Mouse (Mus musculus): ENCODE measurements around the gene Hhip. TPM values are rescaled to one million over a fixed set of nuclear protein-coding genes. Genes with fewer than 3 reads are reported as not detected.
"Not testable (repeated sequence)": the region's sequence is repeated elsewhere in the genome, so short reads cannot be mapped to it uniquely, and the experiment has no call there.

Hhip gene
- total and polyA plus RNA-seq, 2 experiments from 2014 or later = 1.8 to 2.0 TPM

DNA sequence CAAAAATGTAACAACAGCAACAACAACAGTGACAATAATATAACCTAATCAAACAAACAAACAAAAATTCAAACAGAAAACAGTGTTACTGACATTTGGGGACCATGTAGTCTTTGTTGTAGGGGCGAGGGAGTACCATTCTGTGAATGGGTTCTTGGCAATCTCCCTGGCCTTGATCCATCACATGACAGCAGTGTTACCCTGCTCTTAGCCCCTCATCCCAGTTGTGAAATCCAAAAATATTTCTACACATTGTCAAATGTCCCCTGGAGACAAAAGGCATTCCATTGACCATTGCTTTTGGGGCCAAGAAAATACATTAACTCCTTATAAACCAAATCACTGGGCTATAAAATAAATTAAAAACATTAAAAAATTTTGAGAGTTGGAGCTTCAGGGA, 64.3 kb downstream of the Hhip start:
- DNase-seq = no peak
- no peaks in the 10 kb centered on the region for H3K9me3 ChIP-seq (ENCODE audit: low read length)
- H3K4me2 ChIP-seq (ENCODE audit: low read depth) = no peak overlapping the region
- no peak for ATAC-seq
- no peaks in the 10 kb centered on the region for H3K4me1 ChIP-seq (ENCODE audit: insufficient read depth)
- no peak overlapping the region for H3K27ac ChIP-seq (ENCODE audit: low read depth, low read length)
- no peak overlapping the region for H3K9ac ChIP-seq
- no peaks in the 10 kb centered on the region for H3K36me3 ChIP-seq (ENCODE audit: insufficient read depth)
- TF ChIP-seq CTCF (IDR thresholded peaks at IDR 0.05; ENCODE audit: low read depth) = no peak
- no peak overlapping the region for H3K4me3 ChIP-seq (ENCODE audit: low read depth, low read length)
- 56% methylated on average over 1 of the region's 1 CpGs for WGBS
- no peaks in the 10 kb centered on the region for H3K27me3 ChIP-seq (ENCODE audit: insufficient read depth, low read length)

GRCm38 (mm10) chr8:79992121-79992848, 65.5 kb downstream of the Hhip start:
- ATAC-seq (no peak), DNase-seq (no peak)
- Histone ChIP-seq H3K27ac (ENCODE audit: low read depth, low read length) (no peak overlapping the region), H3K4me2 (ENCODE audit: low read depth) (no peak overlapping the region), H3K36me3 (ENCODE audit: insufficient read depth) (no peaks in the 10 kb centered on the region), H3K4me1 (ENCODE audit: insufficient read depth) (no peaks in the 10 kb centered on the region), H3K27me3 (ENCODE audit: insufficient read depth, low read length) (no peaks in the 10 kb centered on the region), H3K4me3 (ENCODE audit: low read depth, low read length) (no peak overlapping the region), H3K9me3 (ENCODE audit: low read length) (no peaks in the 10 kb centered on the region), H3K9ac (no peak overlapping the region)
- no peak for TF ChIP-seq CTCF (IDR thresholded peaks at IDR 0.05; ENCODE audit: low read depth)
- WGBS = 9% methylated on average over 9 of the region's 9 CpGs

GRCm38 (mm10) chr8:79991420-79991819, 66.4 kb downstream of the Hhip start:
- DNase-seq; H3K9me3 ChIP-seq (ENCODE audit: low read length); H3K9ac ChIP-seq; H3K36me3 ChIP-seq (ENCODE audit: insufficient read depth); ATAC-seq; H3K27me3 ChIP-seq (ENCODE audit: insufficient read depth, low read length); H3K4me1 ChIP-seq (ENCODE audit: insufficient read depth); H3K4me2 ChIP-seq (ENCODE audit: low read depth); H3K27ac ChIP-seq (ENCODE audit: low read depth, low read length); H3K4me3 ChIP-seq (ENCODE audit: low read depth, low read length): not testable (repeated sequence)
- 72% methylated on average over 1 of the region's 2 CpGs for WGBS

- Histone ChIP-seq H3K4me2 (ENCODE audit: low read depth) (no peak overlapping the region), H3K36me3 (ENCODE audit: insufficient read depth) (no peaks in the 10 kb centered on the region), H3K4me1 (ENCODE audit: insufficient read depth) (no peaks in the 10 kb centered on the region), H3K27me3 (ENCODE audit: insufficient read depth, low read length) (no peaks in the 10 kb centered on the region), H3K9me3 (ENCODE audit: low read length) (no peaks in the 10 kb centered on the region), H3K4me3 (ENCODE audit: low read depth, low read length) (no peak overlapping the region), H3K9ac (no peak overlapping the region), H3K27ac (ENCODE audit: low read depth, low read length) (no peak overlapping the region)
- ATAC-seq (no peak), DNase-seq (no peak)
- TF ChIP-seq CTCF (IDR thresholded peaks at IDR 0.05; ENCODE audit: low read depth) = no peak
- 32% methylated on average over 2 of the region's 2 CpGs for WGBS
These were observed 72.9 kb downstream of the Hhip start for GRCm38 (mm10) chr8:79984946-79985345.

DNA sequence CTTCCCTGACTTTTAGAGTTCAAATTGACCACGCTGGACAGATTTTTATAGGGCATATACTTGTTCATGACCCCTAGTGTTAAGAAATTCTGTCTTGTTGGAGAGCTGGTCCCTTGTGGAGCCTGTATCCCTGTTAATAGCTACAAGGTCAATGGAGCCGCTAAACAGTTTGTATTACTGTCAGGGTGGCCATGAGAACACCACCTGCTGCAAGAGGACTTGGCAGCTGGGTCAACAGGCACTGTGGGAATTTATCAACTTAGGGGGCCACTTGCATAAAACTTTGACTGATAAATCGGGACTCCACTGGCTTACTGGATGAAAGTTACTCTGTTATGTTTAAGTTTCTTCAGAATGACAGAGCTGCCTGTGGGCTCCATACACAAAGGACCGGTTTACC, 75.7 kb downstream of the Hhip start:
- no peak for DNase-seq
- 73% methylated on average over 4 of the region's 4 CpGs for WGBS
- Histone ChIP-seq H3K27me3 (ENCODE audit: insufficient read depth, low read length) (no peaks in the 10 kb centered on the region), H3K4me3 (ENCODE audit: low read depth, low read length) (no peak overlapping the region), H3K9me3 (ENCODE audit: low read length) (no peaks in the 10 kb centered on the region), H3K27ac (ENCODE audit: low read depth, low read length) (no peak overlapping the region), H3K4me1 (ENCODE audit: insufficient read depth) (no peaks in the 10 kb centered on the region), H3K9ac (no peak overlapping the region), H3K4me2 (ENCODE audit: low read depth) (no peak overlapping the region), H3K36me3 (ENCODE audit: insufficient read depth) (no peaks in the 10 kb centered on the region)
- ATAC-seq = no peak
- no peak for TF ChIP-seq CTCF (IDR thresholded peaks at IDR 0.05; ENCODE audit: low read depth)

GRCm38 (mm10) chr8:79966159-79966558, 91.6 kb downstream of the Hhip start:
- TF ChIP-seq CTCF (IDR thresholded peaks at IDR 0.05; ENCODE audit: low read depth) = no peak
- peak; percentile 38; the same call in 1 of the 2 replicates for ATAC-seq
- WGBS = 25% methylated on average over 6 of the region's 6 CpGs

DNA sequence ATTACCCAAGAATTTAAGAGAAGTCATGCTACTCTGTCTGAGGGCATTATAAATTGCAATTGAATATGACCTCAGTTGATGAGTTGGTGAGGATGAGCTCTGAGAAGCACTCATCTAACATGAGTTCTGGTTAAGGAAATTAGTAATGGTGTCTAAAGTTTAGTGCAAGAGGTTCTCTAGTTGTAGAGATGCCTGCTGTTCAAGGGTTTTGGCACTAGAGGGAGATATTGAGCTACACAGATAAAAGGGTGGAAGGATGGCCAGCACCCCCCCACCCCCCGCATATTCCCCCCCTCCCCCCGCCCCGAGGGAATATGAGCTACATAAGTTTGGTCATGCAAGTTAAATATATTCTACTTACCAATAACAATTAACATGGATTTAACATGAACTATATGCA, 104.9 kb downstream of the Hhip start:
- no peaks in the 10 kb centered on the region for H3K4me1 ChIP-seq (ENCODE audit: insufficient read depth)
- no peak for TF ChIP-seq CTCF (IDR thresholded peaks at IDR 0.05; ENCODE audit: low read depth)
- H3K36me3 ChIP-seq (ENCODE audit: insufficient read depth) = no peaks in the 10 kb centered on the region
- H3K9ac ChIP-seq = no peak overlapping the region
- H3K9me3 ChIP-seq (ENCODE audit: low read length) = no peaks in the 10 kb centered on the region
- ATAC-seq (no peak), DNase-seq (no peak)
- H3K27me3 ChIP-seq (ENCODE audit: insufficient read depth, low read length) = no peaks in the 10 kb centered on the region
- 32% methylated on average over 3 of the region's 3 CpGs for WGBS
- no peak overlapping the region for H3K4me3 ChIP-seq (ENCODE audit: low read depth, low read length)
- no peak overlapping the region for H3K27ac ChIP-seq (ENCODE audit: low read depth, low read length)
- no peak overlapping the region for H3K4me2 ChIP-seq (ENCODE audit: low read depth)

More at GRCm38 (mm10) chr8:79966159-79966558, 91.6 kb downstream of the Hhip start:
- no peak overlapping the region for H3K4me3 ChIP-seq (ENCODE audit: low read depth, low read length)
- H3K9ac ChIP-seq = no peak overlapping the region
- DNase-seq = no peak
- no peak overlapping the region for H3K27ac ChIP-seq (ENCODE audit: low read depth, low read length)
- no peaks in the 10 kb centered on the region for H3K36me3 ChIP-seq (ENCODE audit: insufficient read depth)
- H3K4me1 ChIP-seq (ENCODE audit: insufficient read depth) = no peaks in the 10 kb centered on the region; the same call in 1 of the 2 replicates
- no peak overlapping the region for H3K4me2 ChIP-seq (ENCODE audit: low read depth)
- H3K9me3 ChIP-seq (ENCODE audit: low read length) = no peaks in the 10 kb centered on the region
- H3K27me3 ChIP-seq (ENCODE audit: insufficient read depth, low read length) = no peaks in the 10 kb centered on the region

Measured in forebrain, postnatal 0 days (tissue).